Mouse (Mus musculus) hematopoietic multipotent progenitor cell, adult 10-12 weeks (in vitro differentiated cells): ENCODE results near the gene Ssmem1. TPM values are rescaled to one million over a fixed set of nuclear protein-coding genes. Genes with fewer than 3 reads are reported as not detected.

Source experiments
- polyA plus RNA-seq: library from polyadenylated mRNA; stranded (reverse); fragments of >175 nt; gene quantifications from 2 replicates; pipeline ENCODE4 v1.2.3, GENCODE M21; 2012; ENCODE audit warnings: low replicate concordance

The Ssmem1 gene
- not detected in 2 replicates for polyA plus RNA-seq

DNA sequence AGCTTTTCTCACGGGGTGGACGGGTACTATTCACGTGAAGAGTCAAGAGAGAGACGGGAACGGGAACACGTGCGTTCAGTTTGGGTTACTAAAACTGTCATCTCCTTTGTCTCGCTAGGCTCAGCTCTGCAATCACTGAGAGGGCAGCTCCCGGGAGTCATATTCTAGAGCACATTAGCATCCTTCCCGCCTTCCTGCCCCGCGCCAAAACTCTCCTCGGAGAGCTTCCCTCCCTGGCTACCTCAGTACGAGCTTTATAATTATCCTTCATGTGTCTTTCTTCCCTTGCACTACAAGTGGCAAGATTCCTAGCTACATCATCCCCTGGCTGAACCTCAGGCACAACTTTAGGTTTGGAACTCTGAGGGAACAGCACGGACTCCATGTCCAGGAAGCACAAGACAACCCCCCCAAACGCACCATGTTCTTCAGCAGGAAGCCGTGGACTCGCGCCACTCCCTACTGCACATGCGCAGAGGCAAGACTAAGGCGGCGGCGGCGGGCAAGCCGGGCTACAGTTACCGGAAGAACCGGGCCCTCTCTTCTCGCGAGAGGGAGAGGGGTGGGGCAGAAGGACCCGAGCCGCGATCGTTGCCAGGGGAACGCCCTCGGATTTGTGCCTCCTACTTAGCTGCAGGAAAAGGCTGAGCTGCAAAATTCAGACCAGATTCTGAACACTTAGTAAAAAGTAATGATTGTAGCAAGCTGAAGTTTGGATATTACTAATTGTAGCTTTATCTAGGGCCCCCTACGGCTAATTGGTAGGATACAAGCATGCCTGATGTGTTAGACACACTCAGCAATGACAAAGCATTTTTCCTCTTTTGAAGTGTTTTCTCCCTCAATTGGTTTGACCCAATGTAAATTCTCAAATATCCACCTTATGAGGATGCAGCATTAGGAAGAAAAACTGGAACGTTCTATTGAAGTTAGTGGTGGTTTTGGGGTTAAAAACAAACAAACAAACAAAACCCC lies at the start of gene Ssmem1, which contains the start of gene Tmem209:
Gene Ssmem1 (plus strand): TSS at position 585 of the 975 bp plus-strand sequence.
Gene Tmem209 (minus strand): TSS at position 519 of the 975 bp plus-strand sequence.

GRCm38 (mm10) chr6:30541009-30541799 lies 31.6 kb downstream of the Ssmem1 start, which contains the start of gene Cpa2:
Gene Cpa2, plus strand, starts transcription at chr6:30541582.

DNA sequence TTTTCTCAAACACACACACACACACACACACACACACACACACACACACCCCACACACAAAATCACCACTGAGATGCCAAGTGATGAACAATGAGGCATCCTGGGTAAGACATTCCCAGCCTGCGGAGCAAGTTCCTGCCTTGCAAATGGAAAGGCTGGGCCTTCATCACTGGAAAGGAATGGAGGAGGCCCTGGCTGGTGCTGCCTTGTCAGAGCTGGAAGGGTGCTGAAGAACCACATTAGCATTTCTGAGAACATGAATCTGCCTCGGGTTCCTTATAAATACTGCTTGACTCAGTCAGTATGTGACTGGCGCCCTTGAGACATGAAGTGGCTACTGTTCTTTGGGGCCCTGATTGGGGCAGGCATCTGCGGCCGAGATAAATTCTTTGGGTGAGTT lies 58.4 kb downstream of the Ssmem1 start, which contains the start of gene Cpa4:
Gene Cpa4 (plus strand): TSS at position 301 of the 400 bp plus-strand sequence.

Other genes starting within 250 kb of the Ssmem1 start
- 85.7 and 189 TPM in 2 replicates for gene Ube2h, start 205.3 kb upstream of the Ssmem1 start, polyA plus RNA-seq
- 6.4 and 33.3 TPM in 2 replicates for gene Zc3hc1, start 118.8 kb upstream of the Ssmem1 start, polyA plus RNA-seq
- gene Klhdc10, start 108.0 kb upstream of the Ssmem1 start, polyA plus RNA-seq = 6.7 and 10.2 TPM in 2 replicates
- 3.7 and 4.3 TPM in 2 replicates for gene Tmem209, start 66 bp upstream of the Ssmem1 start, polyA plus RNA-seq
- gene Cpa2, start 31.7 kb downstream of the Ssmem1 start, polyA plus RNA-seq = not detected in 2 replicates
- not detected in 2 replicates for gene Cpa4, start 58.5 kb downstream of the Ssmem1 start, polyA plus RNA-seq
- not detected in 2 replicates for gene Cpa5, start 101.2 kb downstream of the Ssmem1 start, polyA plus RNA-seq
- gene Cpa1, start 129.4 kb downstream of the Ssmem1 start, polyA plus RNA-seq = 0.09 and 0.73 TPM in 2 replicates
- gene Cep41, start 183.9 kb downstream of the Ssmem1 start, polyA plus RNA-seq = 21.1 and 33.9 TPM in 2 replicates
- 2.3 and 4.2 TPM in 2 replicates for gene Mest, start 213.7 kb downstream of the Ssmem1 start, polyA plus RNA-seq